10 mouse cellular contexts compared by ENCODE assay signal in genomic region chr11:3368983-3369382, GRCm38 (mm10). TPM values are rescaled to one million over a fixed set of nuclear protein-coding genes. Genes with fewer than 3 reads are reported as not detected.
DNase-seq lines count a peak whose midpoint lies in the region; ATAC-seq lines count a peak whose summit lies in the region.
"Had no signal": no experiment of that assay in that cellular context is flagged by ENCODE, and none has a peak within 500 bp of the region (broad histone marks: within the 10 kb centered on the region; RNA-seq: fewer than 3 reads in every experiment).

No protein-coding gene starts in this region.

- no peaks in the 10 kb centered on the region for H3K9me3 ChIP-seq in hindbrain, embryonic 14.5 days (ENCODE audit: control insufficient read depth, low read length)
- H3K9me3 ChIP-seq: kidney, embryonic 15.5 days had no signal

- H3K9ac ChIP-seq in hindbrain, embryonic 14.5 days = peak overlapping the region; percentile 76; the same call in 1 of the 2 replicates
- H3K9ac ChIP-seq: kidney, embryonic 15.5 days had no signal

- H3K36me3 ChIP-seq in hindbrain, embryonic 14.5 days (replicated peaks; ENCODE audit: control insufficient read depth, insufficient read depth) = no peaks in the 10 kb centered on the region
- H3K36me3 ChIP-seq: kidney, embryonic 15.5 days had no signal

- DNase-seq in 3T3-L1 (ENCODE audit: low read depth, low spot score) (peak; percentile 12), R1 (ENCODE audit: low read depth, low spot score) (peak; percentile 38)
- DNase-seq in hindbrain, embryonic 14.5 days (ENCODE audit: low spot score) = no peak
- peak; percentile 41 to 52 for DNase-seq in lung, postnatal 4 days
- no peak for DNase-seq in thymus, postnatal 0 days (ENCODE audit: low spot score)
- DNase-seq in right cerebral cortex, adult 18-20 months = no peak
- DNase-seq in adrenal gland, adult 18-20 months (ENCODE audit: low spot score in 2 of 2) = no peak
- no peak for DNase-seq in left cerebral cortex, postnatal 10 days (ENCODE audit: extremely low spot score in 1 of 2, low spot score in 2 of 2)

- intact Hi-C loops in left cerebral cortex, postnatal 10 days (cut with DNase I) = no loop called here

- peaks cover 44% of the 10 kb centered on the region for H3K4me1 ChIP-seq in hindbrain, embryonic 14.5 days (replicated peaks; ENCODE audit: control insufficient read depth, insufficient read depth, low read length)

- H3K27ac ChIP-seq in hindbrain, embryonic 14.5 days = no peak overlapping the region
- H3K27ac ChIP-seq: kidney, embryonic 15.5 days had no signal

- WGBS in hindbrain, embryonic 14.5 days = 67% methylated on average over 7 of the region's 7 CpGs

- H3K4me3 ChIP-seq in hindbrain, embryonic 14.5 days (replicated peaks; ENCODE audit: low read length) = peak overlapping the region; percentile 61
- H3K4me3 ChIP-seq: kidney, embryonic 15.5 days had no signal

- no peaks in the 10 kb centered on the region for H3K27me3 ChIP-seq in hindbrain, embryonic 14.5 days (ENCODE audit: control insufficient read depth, insufficient read depth, low read length)
- H3K27me3 ChIP-seq: kidney, embryonic 15.5 days had no signal

- H3K4me2 ChIP-seq in hindbrain, embryonic 14.5 days (replicated peaks) = peak overlapping the region; percentile 68
- H3K4me2 ChIP-seq: kidney, embryonic 15.5 days; liver, embryonic 11.5 days had no signal

- ATAC-seq in hindbrain, embryonic 14.5 days (ENCODE audit: low FRiP score) = no peak

RNA-seq across cellular contexts. Expression of gene Pik3ip1, which starts 38.8 kb away (rescaled TPM):
- 20.9 and 21.3 TPM in 2 replicates for polyA plus RNA-seq in hindbrain, embryonic 14.5 days (2014; fragmentation: Nextera tagmentation; extraction: Ambion mirVana)
- polyA plus RNA-seq in thymus, postnatal 0 days (2015; fragmentation: Nextera tagmentation; extraction: Ambion mirVana) = 90.2 and 94.4 TPM in 2 replicates
- 10 to 100 TPM in 1 of 2 experiments, 1 to 10 TPM in 1; 9.1 to 12.0 TPM for total RNA-seq in adrenal gland, adult 18-20 months (2021)
- total RNA-seq in left cerebral cortex, postnatal 10 days (2021) = 10 to 100 TPM; 20.5 to 24.0 TPM

RNA-seq across cellular contexts. Expression of gene Limk2, which starts 40.0 kb away (rescaled TPM):
- 146 and 148 TPM in 2 replicates for polyA plus RNA-seq in hindbrain, embryonic 14.5 days (2014; fragmentation: Nextera tagmentation; extraction: Ambion mirVana)
- 46.8 and 47.0 TPM in 2 replicates for polyA plus RNA-seq in thymus, postnatal 0 days (2015; fragmentation: Nextera tagmentation; extraction: Ambion mirVana)
- 10 to 100 TPM; 15.0 to 18.9 TPM for total RNA-seq in adrenal gland, adult 18-20 months (2021)
- 100 to 1,000 TPM; 123 to 126 TPM for total RNA-seq in left cerebral cortex, postnatal 10 days (2021)

Comparison
In these comparisons a context has a peak if more than half of its experiments do, and no peak if none do; other contexts are left out.
1. DNase-seq: peak in 3T3-L1 (single experiment), R1 (single experiment) and lung, postnatal 4 days (2 of 2); none in hindbrain, embryonic 14.5 days (single experiment), thymus, postnatal 0 days (single experiment), right cerebral cortex, adult 18-20 months (single experiment), adrenal gland, adult 18-20 months (0 of 2) and left cerebral cortex, postnatal 10 days (0 of 2).
2. RNA of gene Limk2, which starts 40.0 kb away (total RNA-seq): 123 to 126 TPM in left cerebral cortex, postnatal 10 days; 15.0 to 18.9 TPM in adrenal gland, adult 18-20 months; every median in the first group is over 4 times any median in the second.